Mouse (Mus musculus): ENCODE results near the gene Mapre1. TPM values are rescaled to one million over a fixed set of nuclear protein-coding genes. Genes with fewer than 3 reads are reported as not detected.
A peak's percentile ranks its signal among the peaks of the same experiment; 100 is the strongest.
"Not testable (repeated sequence)": the region's sequence is repeated elsewhere in the genome, so short reads cannot be mapped to it uniquely, and the experiment has no call there.

Gene Mapre1
- polyA plus RNA-seq, 1 experiment from 2014 or later, result 229 TPM

DNA sequence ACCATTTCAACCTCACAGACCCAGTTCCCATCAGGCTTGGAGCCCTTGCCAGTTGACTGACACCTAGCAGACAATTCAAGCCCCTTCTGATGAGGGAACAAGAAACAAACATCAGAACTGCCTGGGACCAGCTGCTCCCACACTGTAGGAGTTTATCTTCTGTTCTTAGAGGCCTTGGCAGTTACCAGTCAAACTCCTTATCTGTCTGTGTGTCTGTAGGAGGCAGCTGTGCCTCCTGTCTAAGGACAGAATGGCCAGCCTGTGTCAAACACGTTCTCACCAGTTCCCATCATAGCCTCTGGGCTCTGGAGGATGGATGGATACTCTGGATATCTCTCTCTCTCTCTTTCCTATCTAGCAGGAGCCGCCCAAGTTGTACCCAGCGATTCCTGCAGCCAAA is 23.2 kb upstream of the Mapre1 start:
- 74% methylated on average over 3 of the region's 3 CpGs for WGBS

DNA sequence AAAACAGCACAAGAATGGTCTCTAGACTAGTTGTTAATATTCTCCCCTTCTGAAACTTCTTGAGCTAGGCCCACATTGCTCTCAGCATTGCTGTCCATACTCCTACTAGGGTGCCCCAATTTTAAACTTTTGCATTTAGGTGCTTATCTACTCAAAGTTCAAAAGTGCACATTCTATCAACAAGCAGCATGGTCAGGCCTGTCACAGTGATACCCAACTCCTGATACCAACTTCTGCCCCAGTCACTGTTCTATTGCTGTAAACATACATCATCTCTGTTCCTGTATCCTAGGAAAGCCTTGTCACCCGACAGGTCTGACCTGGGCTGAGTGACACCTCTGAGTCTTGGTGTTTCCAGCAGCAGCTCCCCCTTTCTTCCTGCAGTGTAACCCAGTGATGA is 18.0 kb upstream of the Mapre1 start:
- H3K36me3 ChIP-seq (ENCODE audit: control insufficient read depth, insufficient read depth, low read length), result no peaks in the 10 kb centered on the region
- no peaks in the 10 kb centered on the region for H3K9me3 ChIP-seq (ENCODE audit: control insufficient read depth, low read length)
- H3K4me2 ChIP-seq (ENCODE audit: low read length), result no peak overlapping the region
- DNase-seq (ENCODE audit: low spot score), result no peak
- no peak overlapping the region for H3K4me3 ChIP-seq (ENCODE audit: low read depth, low read length)
- 66% methylated on average over 1 of the region's 1 CpGs for WGBS
- no peak overlapping the region for H3K9ac ChIP-seq (ENCODE audit: low read length)
- no peaks in the 10 kb centered on the region for H3K4me1 ChIP-seq (replicated peaks; ENCODE audit: control insufficient read depth, insufficient read depth, low read length)
- no peak for ATAC-seq (replicated peaks; ENCODE audit: low FRiP score, low TSS enrichment, low read depth)
- no peak overlapping the region for H3K27ac ChIP-seq (ENCODE audit: low read depth)
- no peaks in the 10 kb centered on the region for H3K27me3 ChIP-seq (replicated peaks; ENCODE audit: control insufficient read depth, insufficient read depth, low read length)

More for the DNA sequence above, 23.2 kb upstream of the Mapre1 start:
- H3K4me3 ChIP-seq (ENCODE audit: low read depth, low read length); H3K36me3 ChIP-seq (ENCODE audit: control insufficient read depth, insufficient read depth, low read length); H3K27ac ChIP-seq (ENCODE audit: low read depth); H3K9ac ChIP-seq (ENCODE audit: low read length); H3K9me3 ChIP-seq (ENCODE audit: control insufficient read depth, low read length); DNase-seq (ENCODE audit: low spot score); H3K4me2 ChIP-seq (ENCODE audit: low read length); ATAC-seq (replicated peaks; ENCODE audit: low FRiP score, low TSS enrichment, low read depth); H3K27me3 ChIP-seq (replicated peaks; ENCODE audit: control insufficient read depth, insufficient read depth, low read length); H3K4me1 ChIP-seq (replicated peaks; ENCODE audit: control insufficient read depth, insufficient read depth, low read length): not testable (repeated sequence)

DNA sequence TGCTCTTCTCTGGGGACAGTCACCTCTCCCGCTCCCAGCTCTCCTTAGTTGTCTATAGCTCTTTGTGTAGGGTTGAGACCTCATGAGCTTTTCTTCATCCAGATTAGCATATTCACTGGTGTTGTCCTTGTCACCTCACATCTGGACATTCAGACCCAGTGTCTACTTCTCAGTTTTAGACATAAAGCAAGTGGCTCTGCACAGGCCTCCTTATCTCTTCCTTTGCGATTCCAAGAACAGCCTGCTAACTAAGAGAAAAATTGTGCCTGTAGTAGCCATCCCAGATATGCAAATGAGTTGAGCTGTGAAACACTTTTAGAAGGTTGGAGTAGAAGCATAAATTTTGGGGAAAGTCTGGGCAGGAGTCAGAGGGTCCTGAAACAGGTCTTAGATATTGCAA is 16.6 kb upstream of the Mapre1 start:
- no peaks in the 10 kb centered on the region for H3K4me1 ChIP-seq (replicated peaks; ENCODE audit: control insufficient read depth, insufficient read depth, low read length)
- no peaks in the 10 kb centered on the region for H3K27me3 ChIP-seq (replicated peaks; ENCODE audit: control insufficient read depth, insufficient read depth, low read length)
- no peaks in the 10 kb centered on the region for H3K9me3 ChIP-seq (ENCODE audit: control insufficient read depth, low read length)
- ATAC-seq (replicated peaks; ENCODE audit: low FRiP score, low TSS enrichment, low read depth), result no peak
- H3K9ac ChIP-seq (ENCODE audit: low read length), result no peak overlapping the region
- H3K27ac ChIP-seq (ENCODE audit: low read depth), result no peak overlapping the region
- H3K4me3 ChIP-seq (ENCODE audit: low read depth, low read length), result no peak overlapping the region
- 93% methylated on average over 2 of the region's 2 CpGs for WGBS
- H3K36me3 ChIP-seq (ENCODE audit: control insufficient read depth, insufficient read depth, low read length), result no peaks in the 10 kb centered on the region
- DNase-seq (ENCODE audit: low spot score), result no peak
- no peak overlapping the region for H3K4me2 ChIP-seq (ENCODE audit: low read length)

DNA sequence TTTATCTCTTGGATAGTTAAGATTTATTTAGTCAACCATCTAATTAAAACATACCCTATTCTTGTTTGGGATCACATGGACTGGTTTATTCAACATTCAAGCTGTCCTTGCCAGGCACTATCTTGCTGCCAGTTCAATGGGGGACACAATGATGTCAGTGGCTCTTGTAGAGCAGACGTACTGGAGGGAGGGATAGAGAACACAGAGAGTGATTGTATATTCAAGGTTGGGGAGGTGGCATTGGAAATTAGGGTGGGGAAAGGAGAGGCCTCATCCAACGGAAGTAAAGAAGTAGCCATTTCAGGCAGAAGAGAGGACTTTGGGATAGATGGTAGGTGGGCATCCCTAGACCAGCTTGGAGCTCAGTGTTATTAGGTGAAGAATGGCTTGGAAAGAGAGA is 16.2 kb upstream of the Mapre1 start:
- Histone ChIP-seq H3K4me3 (ENCODE audit: low read depth, low read length) (no peak overlapping the region), H3K27ac (ENCODE audit: low read depth) (no peak overlapping the region), H3K36me3 (ENCODE audit: control insufficient read depth, insufficient read depth, low read length) (no peaks in the 10 kb centered on the region), H3K27me3 (replicated peaks; ENCODE audit: control insufficient read depth, insufficient read depth, low read length) (no peaks in the 10 kb centered on the region), H3K9me3 (ENCODE audit: control insufficient read depth, low read length) (no peaks in the 10 kb centered on the region), H3K9ac (ENCODE audit: low read length) (no peak overlapping the region), H3K4me1 (replicated peaks; ENCODE audit: control insufficient read depth, insufficient read depth, low read length) (no peaks in the 10 kb centered on the region), H3K4me2 (ENCODE audit: low read length) (no peak overlapping the region)
- DNase-seq (ENCODE audit: low spot score) (no peak), ATAC-seq (replicated peaks; ENCODE audit: low FRiP score, low TSS enrichment, low read depth) (no peak)
- 89% methylated on average over 2 of the region's 2 CpGs for WGBS

DNA sequence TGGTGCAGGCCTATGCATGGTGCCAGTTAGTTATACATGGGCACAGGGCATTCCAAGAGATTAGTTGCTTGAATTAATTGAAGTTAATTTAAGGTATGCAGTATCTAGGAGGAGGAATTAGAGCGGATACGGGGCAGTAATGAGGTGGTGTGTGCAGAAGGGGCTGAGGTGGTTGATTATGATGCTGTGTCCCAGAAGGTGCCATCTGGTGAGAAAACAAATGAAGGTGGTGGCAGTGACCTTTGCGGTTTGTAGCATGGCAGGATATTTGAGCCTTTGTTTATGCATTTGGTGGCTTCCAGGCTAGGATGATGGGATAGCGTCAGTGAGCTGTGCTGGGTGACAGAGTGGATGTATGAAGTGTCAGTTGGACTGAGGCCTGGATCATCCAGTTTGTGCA is 15.8 kb upstream of the Mapre1 start:
- H3K4me1 ChIP-seq (replicated peaks; ENCODE audit: control insufficient read depth, insufficient read depth, low read length), result no peaks in the 10 kb centered on the region
- H3K4me3 ChIP-seq (ENCODE audit: low read depth, low read length), result no peak overlapping the region
- no peak overlapping the region for H3K9ac ChIP-seq (ENCODE audit: low read length)
- no peaks in the 10 kb centered on the region for H3K9me3 ChIP-seq (ENCODE audit: control insufficient read depth, low read length)
- H3K36me3 ChIP-seq (ENCODE audit: control insufficient read depth, insufficient read depth, low read length), result no peaks in the 10 kb centered on the region
- H3K4me2 ChIP-seq (ENCODE audit: low read length), result no peak overlapping the region
- ATAC-seq (replicated peaks; ENCODE audit: low FRiP score, low TSS enrichment, low read depth) (no peak), DNase-seq (ENCODE audit: low spot score) (no peak)
- no peak overlapping the region for H3K27ac ChIP-seq (ENCODE audit: low read depth)
- no peaks in the 10 kb centered on the region for H3K27me3 ChIP-seq (replicated peaks; ENCODE audit: control insufficient read depth, insufficient read depth, low read length)
- 90% methylated on average over 4 of the region's 4 CpGs for WGBS

DNA sequence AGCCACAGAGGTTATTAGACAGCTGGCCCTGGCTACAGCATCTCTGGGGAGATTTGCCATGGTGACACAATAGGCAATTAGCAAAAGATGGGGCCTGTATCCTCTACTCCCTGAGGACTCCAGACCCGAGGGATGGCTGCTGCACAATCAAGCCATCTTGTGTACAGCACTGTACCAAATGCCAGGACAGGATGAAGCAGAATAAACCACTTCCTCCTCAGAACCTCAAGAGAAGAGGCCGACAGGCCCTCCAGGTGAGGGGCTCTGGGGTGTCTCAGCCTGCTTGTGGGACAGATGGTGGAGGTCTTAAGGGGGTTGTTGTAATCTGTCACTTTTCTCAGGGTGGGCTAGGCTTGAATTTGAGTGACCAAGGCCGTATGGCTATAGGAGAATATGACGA is 7.0 kb upstream of the Mapre1 start:
- no peak overlapping the region for H3K4me2 ChIP-seq (ENCODE audit: low read length)
- H3K9me3 ChIP-seq (ENCODE audit: control insufficient read depth, low read length), result no peaks in the 10 kb centered on the region
- ATAC-seq (replicated peaks; ENCODE audit: low FRiP score, low TSS enrichment, low read depth) (no peak), DNase-seq (ENCODE audit: low spot score) (no peak)
- no peak overlapping the region for H3K27ac ChIP-seq (ENCODE audit: low read depth)
- no peaks in the 10 kb centered on the region for H3K27me3 ChIP-seq (replicated peaks; ENCODE audit: control insufficient read depth, insufficient read depth, low read length)
- H3K4me1 ChIP-seq (replicated peaks; ENCODE audit: control insufficient read depth, insufficient read depth, low read length), result no peaks in the 10 kb centered on the region
- H3K9ac ChIP-seq (ENCODE audit: low read length), result no peak overlapping the region
- WGBS, result 76% methylated on average over 4 of the region's 4 CpGs
- no peak overlapping the region for H3K4me3 ChIP-seq (ENCODE audit: low read depth, low read length)
- H3K36me3 ChIP-seq (ENCODE audit: control insufficient read depth, insufficient read depth, low read length), result no peaks in the 10 kb centered on the region

DNA sequence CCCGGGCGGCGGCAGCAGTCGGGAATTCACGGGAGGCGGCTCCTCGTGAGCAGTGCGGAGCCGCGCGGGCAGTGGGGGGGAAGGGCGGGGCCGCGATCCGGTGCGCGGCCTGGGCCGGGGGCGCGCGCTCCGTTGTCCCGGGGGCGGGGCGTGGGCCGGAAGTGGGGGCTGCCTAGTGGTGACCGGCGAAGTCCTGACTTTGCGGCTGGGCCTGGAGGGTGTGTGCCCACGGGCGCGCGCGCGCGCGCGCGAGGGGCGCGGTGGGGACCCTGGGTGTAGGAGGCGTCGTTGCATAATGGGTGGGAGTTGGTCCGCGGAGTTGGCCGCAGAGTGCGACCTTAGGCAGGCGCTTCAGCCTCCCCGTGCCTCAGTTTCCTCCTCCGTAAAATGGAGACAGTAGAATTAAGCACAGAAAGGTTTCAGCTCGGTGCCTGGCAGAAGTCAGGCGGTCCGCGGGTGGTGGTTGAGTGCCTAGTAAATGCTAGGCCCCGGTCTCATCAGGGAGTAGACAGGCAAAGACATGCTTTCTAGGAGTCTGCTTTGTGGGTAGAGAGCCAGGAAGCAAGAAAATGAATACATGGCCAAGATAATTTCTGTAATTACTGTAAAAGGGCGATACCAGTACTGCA is 477 bp downstream of the Mapre1 start:
- Histone ChIP-seq H3K36me3 (ENCODE audit: control insufficient read depth, insufficient read depth, low read length) (peaks cover 11% of the 10 kb centered on the region), H3K27ac (ENCODE audit: low read depth) (peak overlapping the region; percentile 91), H3K27me3 (replicated peaks; ENCODE audit: control insufficient read depth, insufficient read depth, low read length) (no peaks in the 10 kb centered on the region), H3K4me1 (replicated peaks; ENCODE audit: control insufficient read depth, insufficient read depth, low read length) (peaks cover 19% of the 10 kb centered on the region), H3K4me2 (ENCODE audit: low read length) (peak overlapping the region; percentile 77), H3K9ac (ENCODE audit: low read length) (peak overlapping the region; percentile 93), H3K9me3 (ENCODE audit: control insufficient read depth, low read length) (no peaks in the 10 kb centered on the region), H3K4me3 (ENCODE audit: low read depth, low read length) (peak overlapping the region; percentile 96)
- ATAC-seq (replicated peaks; ENCODE audit: low FRiP score, low TSS enrichment, low read depth) (peak; percentile 87), DNase-seq (ENCODE audit: low spot score) (no peak)
- WGBS, result 1% methylated on average over 38 of the region's 56 CpGs

DNA sequence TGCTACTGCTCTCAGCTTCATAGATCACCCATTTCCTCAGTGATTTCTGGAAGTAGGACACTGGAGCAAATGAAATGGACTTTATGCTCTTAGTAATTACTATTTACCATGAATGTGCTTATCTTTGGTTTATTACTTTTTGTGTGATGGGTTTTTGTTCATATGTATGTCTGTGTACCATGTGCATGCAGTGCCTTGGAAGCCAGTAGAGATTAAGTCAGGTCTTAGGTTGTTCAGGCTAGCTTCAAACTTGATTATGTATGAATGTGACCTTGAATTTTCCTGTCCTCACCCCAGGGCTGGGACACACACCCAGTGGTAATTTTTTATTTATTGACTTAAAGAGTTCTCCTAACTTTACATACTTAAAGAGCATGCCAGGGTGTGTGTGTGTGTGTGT is 6.9 kb downstream of the Mapre1 start:
- H3K9me3 ChIP-seq (ENCODE audit: control insufficient read depth, low read length), result no peaks in the 10 kb centered on the region
- H3K4me2 ChIP-seq (ENCODE audit: low read length), result no peak overlapping the region
- H3K9ac ChIP-seq (ENCODE audit: low read length), result no peak overlapping the region
- H3K4me1 ChIP-seq (replicated peaks; ENCODE audit: control insufficient read depth, insufficient read depth, low read length), result peaks cover 4% of the 10 kb centered on the region
- DNase-seq (ENCODE audit: low spot score) (no peak), ATAC-seq (replicated peaks; ENCODE audit: low FRiP score, low TSS enrichment, low read depth) (no peak)
- no peak overlapping the region for H3K27ac ChIP-seq (ENCODE audit: low read depth)
- H3K36me3 ChIP-seq (ENCODE audit: control insufficient read depth, insufficient read depth, low read length), result peaks cover 47% of the 10 kb centered on the region
- no peaks in the 10 kb centered on the region for H3K27me3 ChIP-seq (replicated peaks; ENCODE audit: control insufficient read depth, insufficient read depth, low read length)
- H3K4me3 ChIP-seq (ENCODE audit: low read depth, low read length), result no peak overlapping the region

DNA sequence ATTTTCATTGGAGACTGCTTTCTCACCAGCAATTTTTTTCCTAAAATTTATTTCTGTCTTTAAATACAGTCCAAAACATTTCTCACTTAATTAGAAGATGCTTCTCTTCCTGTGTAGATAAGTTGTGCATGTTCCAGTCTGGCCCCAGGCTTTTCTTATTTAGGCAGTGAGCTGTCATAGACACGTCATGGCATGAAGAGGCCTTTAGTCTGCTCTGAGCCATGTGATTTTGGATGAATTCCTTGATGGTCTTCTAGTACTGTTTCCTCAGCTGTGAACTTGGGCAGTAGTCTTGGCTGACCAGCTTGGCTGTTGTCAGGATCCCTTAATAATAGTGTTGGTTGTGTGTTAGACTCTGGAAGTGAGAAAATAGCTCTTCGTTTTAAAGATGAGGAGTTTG is 9.3 kb downstream of the Mapre1 start:
- no peaks in the 10 kb centered on the region for H3K9me3 ChIP-seq (ENCODE audit: control insufficient read depth, low read length)
- no peaks in the 10 kb centered on the region for H3K27me3 ChIP-seq (replicated peaks; ENCODE audit: control insufficient read depth, insufficient read depth, low read length)
- ATAC-seq (replicated peaks; ENCODE audit: low FRiP score, low TSS enrichment, low read depth), result no peak
- no peaks in the 10 kb centered on the region for H3K4me1 ChIP-seq (replicated peaks; ENCODE audit: control insufficient read depth, insufficient read depth, low read length)
- no peak overlapping the region for H3K4me2 ChIP-seq (ENCODE audit: low read length)
- no peak overlapping the region for H3K27ac ChIP-seq (ENCODE audit: low read depth)
- no peak overlapping the region for H3K9ac ChIP-seq (ENCODE audit: low read length)
- H3K4me3 ChIP-seq (ENCODE audit: low read depth, low read length), result no peak overlapping the region
- no peak for DNase-seq (ENCODE audit: low spot score)
- H3K36me3 ChIP-seq (ENCODE audit: control insufficient read depth, insufficient read depth, low read length), result peaks cover 55% of the 10 kb centered on the region
- WGBS, result 83% methylated on average over 2 of the region's 2 CpGs

All from intestine, embryonic 14.5 days (tissue).